In genomic region chr19:12795511-12796327, GRCm38 (mm10) we compare ENCODE assay signal across 7 mouse cellular contexts. TPM values are rescaled to one million over a fixed set of nuclear protein-coding genes. Genes with fewer than 3 reads are reported as not detected.
DNase-seq lines count a peak whose midpoint lies in the region; ATAC-seq lines count a peak whose summit lies in the region.

Gene Zfp91 (minus strand): TSS chr19:12796126.
Gene Lpxn (plus strand): TSS chr19:12796193.

- no peaks in the 10 kb centered on the region; the same call in 1 of the 2 replicates for H3K4me1 ChIP-seq in intestine, embryonic 16.5 days (ENCODE audit: control insufficient read depth, insufficient read depth, low read length)
- peaks cover 10% of the 10 kb centered on the region; the same call in 1 of the 2 replicates for H3K4me1 ChIP-seq in midbrain, embryonic 11.5 days (ENCODE audit: control insufficient read depth, insufficient read depth, low read length)

- H3K27me3 ChIP-seq in intestine, embryonic 16.5 days (replicated peaks; ENCODE audit: control insufficient read depth, insufficient read depth, low read length): no peaks in the 10 kb centered on the region
- no peaks in the 10 kb centered on the region for H3K27me3 ChIP-seq in midbrain, embryonic 11.5 days (ENCODE audit: control insufficient read depth, insufficient read depth, low read length)

- intact Hi-C loops in left cerebral cortex, postnatal 36 days (cut with DNase I): loop anchor here (2.0 to 5.0 kb wide), 6 partner anchors 33 to 783 kb away; partner anchors contain the start of gene Dtx4

- no peaks in the 10 kb centered on the region for H3K9me3 ChIP-seq in intestine, embryonic 16.5 days (ENCODE audit: control insufficient read depth, low read length)
- no peaks in the 10 kb centered on the region for H3K9me3 ChIP-seq in midbrain, embryonic 11.5 days (ENCODE audit: control insufficient read depth, low read length)

- ATAC-seq in intestine, embryonic 16.5 days: peak; percentile 96
- peak; percentile 94 for ATAC-seq in midbrain, embryonic 11.5 days (ENCODE audit: low FRiP score)

- peak within 1 kb of the TSS; percentile 75 for H3K4me2 ChIP-seq in intestine, embryonic 16.5 days (ENCODE audit: low read depth, low read length)
- peak within 1 kb of the TSS; percentile 62 for H3K4me2 ChIP-seq in midbrain, embryonic 11.5 days

- H3K4me3 ChIP-seq in intestine, embryonic 16.5 days (ENCODE audit: low read length): peak within 1 kb of the TSS; percentile 94
- H3K4me3 ChIP-seq in midbrain, embryonic 11.5 days (ENCODE audit: low read depth, low read length): peak within 1 kb of the TSS; percentile 97

- DNase-seq in adrenal gland, adult 8-10 months: peak; percentile 97
- DNase-seq in embryo, embryonic 9.5 days (ENCODE audit: extremely low spot score): peak; percentile 97
- DNase-seq in gastrocnemius, postnatal 4 days (ENCODE audit: low spot score in 2 of 2): peak; percentile 97
- peak; percentile 96 to 98 for DNase-seq in left cerebral cortex, postnatal 36 days (ENCODE audit: low spot score in 2 of 2)
- peak; percentile 99 for DNase-seq in midbrain, embryonic 11.5 days (ENCODE audit: low spot score, missing footprints)
- DNase-seq in skeletal muscle tissue, adult 2 months (ENCODE audit: low read depth, low spot score): peak; percentile 99

- no peaks in the 10 kb centered on the region for H3K36me3 ChIP-seq in intestine, embryonic 16.5 days (ENCODE audit: control insufficient read depth, insufficient read depth, low read length)
- H3K36me3 ChIP-seq in midbrain, embryonic 11.5 days (ENCODE audit: control insufficient read depth, insufficient read depth, low read length): no peaks in the 10 kb centered on the region

- WGBS in intestine, embryonic 16.5 days: under 1% methylated on average over 74 of the region's 76 CpGs
- under 1% methylated on average over 63 of the region's 76 CpGs for WGBS in midbrain, embryonic 11.5 days

- peak within 1 kb of the TSS; percentile 100 for H3K27ac ChIP-seq in intestine, embryonic 16.5 days (ENCODE audit: low read length)
- peak within 1 kb of the TSS; percentile 100 for H3K27ac ChIP-seq in midbrain, embryonic 11.5 days (ENCODE audit: low read depth, low read length)

- H3K9ac ChIP-seq in intestine, embryonic 16.5 days (ENCODE audit: low read depth, low read length): peak within 1 kb of the TSS; percentile 95
- H3K9ac ChIP-seq in midbrain, embryonic 11.5 days (ENCODE audit: low read length): peak within 1 kb of the TSS; percentile 98

RNA-seq across cellular contexts. Expression of gene Zfp91, which starts in this region (rescaled TPM):
- total RNA-seq in adrenal gland, adult 8-10 months (2022): 10 to 100 TPM; 70.3 to 80.8 (median 71.4) TPM
- total RNA-seq in gastrocnemius, postnatal 4 days (2021): 10 to 100 TPM; 62.2 to 71.0 TPM
- 8.7 and 9.5 TPM in 2 replicates for polyA plus RNA-seq in intestine, embryonic 16.5 days (2015; fragmentation: Nextera tagmentation; extraction: Ambion mirVana)
- 10 to 100 TPM; 94.2 to 95.2 TPM for total RNA-seq in left cerebral cortex, postnatal 36 days (2021)
- 13.1 and 13.2 TPM in 2 replicates for polyA plus RNA-seq in midbrain, embryonic 11.5 days (2014; fragmentation: Nextera tagmentation; extraction: Ambion mirVana)

RNA-seq across cellular contexts. Expression of gene Lpxn, which starts in this region (rescaled TPM):
- total RNA-seq in adrenal gland, adult 8-10 months (2022): 1 to 10 TPM; 2.1 to 5.8 (median 3.9) TPM
- 1 to 10 TPM; 1.5 to 1.9 TPM for total RNA-seq in gastrocnemius, postnatal 4 days (2021)
- polyA plus RNA-seq in intestine, embryonic 16.5 days (2015; fragmentation: Nextera tagmentation; extraction: Ambion mirVana): 2.9 and 3.2 TPM in 2 replicates
- total RNA-seq in left cerebral cortex, postnatal 36 days (2021): 1 to 10 TPM; 1.2 to 1.6 TPM
- polyA plus RNA-seq in midbrain, embryonic 11.5 days (2014; fragmentation: Nextera tagmentation; extraction: Ambion mirVana): 0.92 and 1.2 TPM in 2 replicates

Comparison
In these comparisons a context has a peak if more than half of its experiments do, and no peak if none do; other contexts are left out.
1. Peak in every context shown above with its lines: DNase-seq, ATAC-seq, H3K4me3 ChIP-seq and H3K27ac ChIP-seq.